Mouse (Mus musculus) liver, embryonic 13.5 days (tissue): ENCODE data around the gene Aimp1. TPM values are rescaled to one million over a fixed set of nuclear protein-coding genes. Genes with fewer than 3 reads are reported as not detected.

Source experiments
- ATAC-seq: fragments of 200-750 bp; cut with Nextera tagmentation; 2 replicates; pipeline ENCODE4 v1.8.0; 2017; ENCODE audit warnings: low read depth, mild to moderate bottlenecking, moderate number of reproducible peaks, moderate library complexity
- DNase-seq: peaks from one replicate; pipeline ENCODE4 v3.0.0; 2022
- H3K27ac ChIP-seq: fragments of 300-500 bp; sonication (generic); 2 replicates; pipeline ENCODE4 v1.5.1; 2015; ENCODE audit warnings: moderate library complexity, mild to moderate bottlenecking, inconsistent platforms
- H3K27me3 ChIP-seq: fragments of 300-500 bp; sonication (generic); 2 replicates; pipeline ENCODE4 v1.6.1; 2015; ENCODE audit warnings: mild to moderate bottlenecking, inconsistent platforms
- H3K36me3 ChIP-seq: fragments of 300-500 bp; sonication (generic); 2 replicates; pipeline ENCODE4 v1.6.1; 2015; ENCODE audit warnings: mild to moderate bottlenecking, inconsistent platforms
- H3K4me1 ChIP-seq: fragments of 300-500 bp; sonication (generic); replicated peaks from 2 replicates; pipeline ENCODE4 v1.6.1; 2015; ENCODE audit warnings: inconsistent platforms
- H3K4me2 ChIP-seq: fragments of 300-500 bp; sonication (generic); 2 replicates; pipeline ENCODE4 v1.6.1; 2015; ENCODE audit warnings: inconsistent platforms, mild to moderate bottlenecking, moderate library complexity
- H3K4me3 ChIP-seq: fragments of 300-500 bp; sonication (generic); replicated peaks from 2 replicates; pipeline ENCODE4 v1.5.1; 2015; ENCODE audit warnings: mild to moderate bottlenecking, inconsistent platforms
- H3K9ac ChIP-seq: fragments of 300-500 bp; sonication (generic); 2 replicates; pipeline ENCODE4 v1.6.1; 2015; ENCODE audit warnings: mild to moderate bottlenecking, inconsistent platforms
- H3K9me3 ChIP-seq: fragments of 300-500 bp; sonication (generic); replicated peaks from 2 replicates; pipeline ENCODE4 v1.6.1; 2016; ENCODE audit warnings: inconsistent platforms
- WGBS: fragments of 180-500 bp; shearing (Covaris S2); methylation state at CpG from one replicate; pipeline ENCODE4 v1.1.7; 2015; ENCODE audit not compliant: insufficient replicate concordance; 5-methylcytosine and 5-hydroxymethylcytosine counted together
- polyA plus RNA-seq: library from polyadenylated mRNA; unstranded; fragments of >200 nt; fragmentation: Nextera tagmentation; extraction: Ambion mirVana; gene quantifications from 2 replicates; pipeline ENCODE4 v1.2.1, GENCODE M21; 2015

The Aimp1 gene
- polyA plus RNA-seq, 1 experiment from 2014 or later: 47.6 TPM

GRCm38 (mm10) chr3:132651776-132652175 lies 32.4 kb downstream of the Aimp1 start:
- Histone ChIP-seq H3K9me3 (no peaks in the 10 kb centered on the region), H3K27me3 (no peaks in the 10 kb centered on the region), H3K4me2 (no peak overlapping the region), H3K36me3 (no peaks in the 10 kb centered on the region), H3K4me3 (no peak overlapping the region), H3K9ac (no peak overlapping the region), H3K4me1 (no peaks in the 10 kb centered on the region), H3K27ac (no peak overlapping the region)
- DNase-seq (no peak), ATAC-seq (no peak)
- WGBS: 61% methylated on average over 3 of the region's 3 CpGs

GRCm38 (mm10) chr3:132650191-132650590 lies 34.0 kb downstream of the Aimp1 start:
- Histone ChIP-seq H3K4me3 (no peak overlapping the region), H3K27ac (no peak overlapping the region), H3K4me2 (no peak overlapping the region), H3K9me3 (no peaks in the 10 kb centered on the region), H3K9ac (no peak overlapping the region), H3K27me3 (no peaks in the 10 kb centered on the region), H3K4me1 (no peaks in the 10 kb centered on the region), H3K36me3 (no peaks in the 10 kb centered on the region)
- ATAC-seq (no peak), DNase-seq (no peak)
- 75% methylated on average over 5 of the region's 5 CpGs for WGBS

GRCm38 (mm10) chr3:132649368-132649767 lies 34.8 kb downstream of the Aimp1 start:
- 71% methylated on average over 7 of the region's 7 CpGs for WGBS
- DNase-seq (no peak), ATAC-seq (no peak)
- H3K27me3 ChIP-seq: no peaks in the 10 kb centered on the region
- no peaks in the 10 kb centered on the region for H3K36me3 ChIP-seq
- no peaks in the 10 kb centered on the region for H3K4me1 ChIP-seq
- no peaks in the 10 kb centered on the region for H3K9me3 ChIP-seq
- no peak overlapping the region for H3K9ac ChIP-seq
- H3K4me2 ChIP-seq: no peak overlapping the region
- H3K27ac ChIP-seq: no peak overlapping the region
- H3K4me3 ChIP-seq: no peak overlapping the region

- Histone ChIP-seq H3K27me3 (no peaks in the 10 kb centered on the region), H3K9ac (no peak overlapping the region), H3K36me3 (no peaks in the 10 kb centered on the region), H3K4me1 (no peaks in the 10 kb centered on the region), H3K4me2 (no peak overlapping the region), H3K9me3 (no peaks in the 10 kb centered on the region), H3K27ac (no peak overlapping the region), H3K4me3 (no peak overlapping the region)
- ATAC-seq (no peak), DNase-seq (no peak)
- 18% methylated on average over 1 of the region's 1 CpGs for WGBS
These were observed 37.4 kb downstream of the Aimp1 start for GRCm38 (mm10) chr3:132646814-132647213.

GRCm38 (mm10) chr3:132644071-132644470 lies 40.1 kb downstream of the Aimp1 start:
- Histone ChIP-seq H3K4me1 (no peaks in the 10 kb centered on the region), H3K4me2 (no peak overlapping the region), H3K4me3 (no peak overlapping the region), H3K9me3 (no peaks in the 10 kb centered on the region), H3K36me3 (no peaks in the 10 kb centered on the region), H3K27ac (no peak overlapping the region), H3K27me3 (no peaks in the 10 kb centered on the region), H3K9ac (no peak overlapping the region)
- 55% methylated on average over 4 of the region's 4 CpGs for WGBS
- DNase-seq (no peak), ATAC-seq (no peak)

GRCm38 (mm10) chr3:132637080-132637479 lies 47.1 kb downstream of the Aimp1 start:
- H3K9me3 ChIP-seq: no peaks in the 10 kb centered on the region
- no peak overlapping the region for H3K4me2 ChIP-seq
- no peak overlapping the region for H3K9ac ChIP-seq
- 70% methylated on average over 3 of the region's 3 CpGs for WGBS
- no peaks in the 10 kb centered on the region for H3K36me3 ChIP-seq
- H3K27me3 ChIP-seq: no peaks in the 10 kb centered on the region
- DNase-seq (no peak), ATAC-seq (no peak)
- no peak overlapping the region for H3K27ac ChIP-seq
- H3K4me3 ChIP-seq: no peak overlapping the region
- no peaks in the 10 kb centered on the region for H3K4me1 ChIP-seq

- H3K36me3 ChIP-seq: no peaks in the 10 kb centered on the region
- 30% methylated on average over 2 of the region's 2 CpGs for WGBS
- ATAC-seq: no peak
- H3K4me1 ChIP-seq: no peaks in the 10 kb centered on the region
- no peak overlapping the region for H3K4me2 ChIP-seq
- DNase-seq: no peak
- no peak overlapping the region for H3K9ac ChIP-seq
- no peaks in the 10 kb centered on the region for H3K27me3 ChIP-seq
- H3K27ac ChIP-seq: no peak overlapping the region
- no peak overlapping the region for H3K4me3 ChIP-seq
- H3K9me3 ChIP-seq: no peaks in the 10 kb centered on the region
These were observed 50.9 kb downstream of the Aimp1 start for GRCm38 (mm10) chr3:132633261-132633660.

- Histone ChIP-seq H3K27ac (no peak within 1 kb of the TSS), H3K4me1 (no peaks in the 10 kb centered on the region), H3K27me3 (no peaks in the 10 kb centered on the region), H3K9me3 (no peaks in the 10 kb centered on the region), H3K36me3 (no peaks in the 10 kb centered on the region), H3K4me2 (no peak within 1 kb of the TSS), H3K9ac (no peak within 1 kb of the TSS), H3K4me3 (peak within 1 kb of the TSS; percentile 24)
- DNase-seq (no peak), ATAC-seq (no peak)
- WGBS: 68% methylated on average over 11 of the region's 11 CpGs
These were observed 54.5 kb downstream of the Aimp1 start, which contains the start of gene Gimd1 for GRCm38 (mm10) chr3:132629601-132630239. Gimd1 (plus strand) TSS chr3:132629820.

- H3K27me3 ChIP-seq: no peaks in the 10 kb centered on the region
- no peak overlapping the region for H3K9ac ChIP-seq
- H3K36me3 ChIP-seq: no peaks in the 10 kb centered on the region
- no peaks in the 10 kb centered on the region for H3K9me3 ChIP-seq
- no peaks in the 10 kb centered on the region for H3K4me1 ChIP-seq
- DNase-seq: no peak
- ATAC-seq: no peak
- H3K4me2 ChIP-seq: no peak overlapping the region
- H3K27ac ChIP-seq: no peak overlapping the region
- WGBS: 47% methylated on average over 8 of the region's 8 CpGs
- no peak overlapping the region for H3K4me3 ChIP-seq
These were observed 55.4 kb downstream of the Aimp1 start for GRCm38 (mm10) chr3:132628741-132629140.

Other genes starting within 250 kb of the Aimp1 start
- 9.3 and 10.8 TPM in 2 replicates for gene Gimd1, start 54.5 kb downstream of the Aimp1 start, polyA plus RNA-seq
- gene Tbck, start 226 bp downstream of the Aimp1 start, polyA plus RNA-seq: 4.8 and 5.6 TPM in 2 replicates